Comparison of ENCODE assay signal across 20 mouse cellular contexts in the genomic region with DNA sequence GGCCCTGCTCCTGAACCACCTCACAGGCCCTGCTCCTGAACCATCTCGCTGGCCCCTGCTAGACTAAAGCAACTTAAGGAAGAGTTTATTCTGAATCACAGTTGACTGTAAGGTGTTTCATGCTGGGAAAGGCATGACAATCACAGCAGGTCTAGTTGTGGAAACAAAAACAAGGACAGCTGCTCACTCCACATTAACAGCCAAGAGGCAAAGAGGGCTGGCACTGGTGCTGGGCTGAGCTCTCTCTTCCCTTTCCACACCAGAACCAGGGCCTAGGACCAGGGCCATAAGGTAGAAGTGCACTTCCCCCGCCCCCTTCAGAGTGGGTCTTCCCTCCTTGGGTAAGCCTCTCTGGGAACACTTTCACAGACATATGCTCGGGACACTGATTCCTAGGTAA. TPM values are rescaled to one million over a fixed set of nuclear protein-coding genes. Genes with fewer than 3 reads are reported as not detected.
DNase-seq lines count a peak whose midpoint lies in the region; ATAC-seq lines count a peak whose summit lies in the region.
"Had no signal": no experiment of that assay in that cellular context is flagged by ENCODE, and none has a peak within 500 bp of the region (broad histone marks: within the 10 kb centered on the region; RNA-seq: fewer than 3 reads in every experiment).

No protein-coding gene starts in this region.

- intact Hi-C loops in heart, postnatal 25 days (cut with DNase I), result no loop called here

- 63% methylated on average over 3 of the region's 3 CpGs for WGBS in embryonic facial prominence, embryonic 10.5 days

- peaks cover 11% of the 10 kb centered on the region for H3K4me1 ChIP-seq in embryonic facial prominence, embryonic 10.5 days
- H3K4me1 ChIP-seq: stomach, embryonic 15.5 days had no signal

- H3K9me3 ChIP-seq in embryonic facial prominence, embryonic 10.5 days, result no peaks in the 10 kb centered on the region
- H3K9me3 ChIP-seq: hindbrain, embryonic 10.5 days; limb, embryonic 12.5 days; neural tube, embryonic 15.5 days; stomach, embryonic 15.5 days had no signal

- no peaks in the 10 kb centered on the region for H3K27me3 ChIP-seq in embryonic facial prominence, embryonic 10.5 days (replicated peaks; ENCODE audit: low read depth, poor library complexity, severe bottlenecking)
- H3K27me3 ChIP-seq: limb, embryonic 12.5 days; neural tube, embryonic 15.5 days; stomach, embryonic 15.5 days had no signal

- H3K27ac ChIP-seq in embryonic facial prominence, embryonic 10.5 days (replicated peaks), result 0 out of 2 replicates have a peak overlapping the region, but pooled peaks have one; percentile 14
- H3K27ac ChIP-seq: hindbrain, embryonic 10.5 days; limb, embryonic 12.5 days; macrophage; neural tube, embryonic 15.5 days; stomach, embryonic 15.5 days had no signal

- DNase-seq in heart, adult 11 months, result peak; percentile 70
- DNase-seq in heart, postnatal 25 days (ENCODE audit: low spot score), result no peak
- peak; percentile 83 for DNase-seq in cerebellum, adult 9-10 months
- no peak for DNase-seq in embryonic facial prominence, embryonic 10.5 days (ENCODE audit: low spot score)
- DNase-seq in left cerebral cortex, adult 9 months (ENCODE audit: low spot score in 2 of 2), result no peak
- DNase-seq in kidney, adult 8-10 months, result no peak
- DNase-seq: adrenal gland, postnatal 36 days; kidney, adult 18-20 months; kidney, postnatal 10 days; liver, postnatal 0 days; thymus, adult 18-20 months; thymus, postnatal 4 days had no signal

- no peak overlapping the region for H3K4me3 ChIP-seq in embryonic facial prominence, embryonic 10.5 days
- H3K4me3 ChIP-seq: hindbrain, embryonic 10.5 days; limb, embryonic 12.5 days; neural tube, embryonic 15.5 days; stomach, embryonic 15.5 days had no signal

- no peaks in the 10 kb centered on the region for H3K36me3 ChIP-seq in embryonic facial prominence, embryonic 10.5 days (replicated peaks)
- H3K36me3 ChIP-seq: hindbrain, embryonic 10.5 days; limb, embryonic 12.5 days; neural tube, embryonic 15.5 days; stomach, embryonic 15.5 days had no signal

- ATAC-seq in cerebellum, adult (ENCODE audit: insufficient number of reproducible peaks, low FRiP score, low TSS enrichment), result peak; percentile 89
- ATAC-seq: liver, postnatal 0 days; lung, postnatal 0 days; midbrain, embryonic 16.5 days had no signal

RNA-seq across cellular contexts. Expression of a gene that starts 48.4 kb away (rescaled TPM):
- total RNA-seq in heart, postnatal 25 days (2021), result 10 to 100 TPM; 24.1 to 25.1 TPM
- 9.2 and 10.5 TPM in 2 replicates for polyA plus RNA-seq in embryonic facial prominence, embryonic 10.5 days (2016; fragmentation: Nextera tagmentation; extraction: Ambion mirVana)

Comparison
In these comparisons a context has a peak if more than half of its experiments do, and no peak if none do; other contexts are left out.
1. DNase-seq: peak in heart, adult 11 months (single experiment) and cerebellum, adult 9-10 months (single experiment); none in heart, postnatal 25 days (single experiment), embryonic facial prominence, embryonic 10.5 days (single experiment), left cerebral cortex, adult 9 months (0 of 2) and kidney, adult 8-10 months (0 of 2).